Mouse (Mus musculus): ENCODE results near the gene Tpbg. TPM values are rescaled to one million over a fixed set of nuclear protein-coding genes. Genes with fewer than 3 reads are reported as not detected.

Gene Tpbg
- polyA plus RNA-seq, 1 experiment from 2014 or later = 13.8 TPM

DNA sequence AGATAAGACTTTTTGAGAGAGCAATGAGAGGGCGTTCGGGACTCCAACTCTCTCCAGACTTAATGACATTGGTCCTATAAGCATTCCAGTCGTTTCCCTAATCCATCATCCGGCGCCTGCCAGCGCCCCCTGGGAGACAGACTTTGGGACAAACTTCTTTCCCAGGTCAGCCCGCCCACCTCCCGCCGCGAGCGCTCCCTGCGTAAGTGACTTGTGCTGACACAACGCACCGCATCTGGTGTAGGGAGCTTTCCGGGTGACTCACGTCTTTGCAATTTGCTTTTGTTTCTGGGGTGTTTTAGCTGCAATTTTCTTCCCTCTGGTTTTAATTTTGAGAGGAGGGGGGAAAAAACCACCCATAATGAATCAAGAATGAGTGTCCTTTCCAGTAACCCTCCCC lies 289 bp upstream of the Tpbg start:
- H3K36me3 ChIP-seq (ENCODE audit: control insufficient read depth, insufficient read depth, low read length) = no peaks in the 10 kb centered on the region; the same call in 1 of the 2 replicates
- H3K4me2 ChIP-seq (ENCODE audit: low read length) = peak overlapping the region; percentile 93
- H3K4me1 ChIP-seq (replicated peaks; ENCODE audit: control insufficient read depth, insufficient read depth, low read length) = peaks cover 10% of the 10 kb centered on the region
- ATAC-seq (replicated peaks; ENCODE audit: low FRiP score, low TSS enrichment, low read depth) = no peak
- peak overlapping the region; percentile 59 for H3K9ac ChIP-seq (ENCODE audit: low read length)
- H3K27ac ChIP-seq (ENCODE audit: low read depth) = peak overlapping the region; percentile 80
- 0 out of 2 replicates have a peak, but pooled peaks cover 3% of the 10 kb centered on the region for H3K27me3 ChIP-seq (replicated peaks; ENCODE audit: control insufficient read depth, insufficient read depth, low read length)
- peak; percentile 76 for DNase-seq (ENCODE audit: low spot score)
- H3K4me3 ChIP-seq (ENCODE audit: low read depth, low read length) = peak overlapping the region; percentile 56
- H3K9me3 ChIP-seq (ENCODE audit: control insufficient read depth, low read length) = no peaks in the 10 kb centered on the region
- WGBS = under 1% methylated on average over 16 of the region's 16 CpGs

- H3K9ac ChIP-seq (ENCODE audit: low read length) = peak overlapping the region; percentile 59
- H3K4me3 ChIP-seq (ENCODE audit: low read depth, low read length) = peak overlapping the region; percentile 56
- DNase-seq (ENCODE audit: low spot score) (peak; percentile 89), ATAC-seq (replicated peaks; ENCODE audit: low FRiP score, low TSS enrichment, low read depth) (peak; percentile 73)
- H3K36me3 ChIP-seq (ENCODE audit: control insufficient read depth, insufficient read depth, low read length) = peaks cover 9% of the 10 kb centered on the region
- H3K27ac ChIP-seq (ENCODE audit: low read depth) = peak overlapping the region; percentile 80; the same call in 1 of the 2 replicates
- WGBS = under 1% methylated on average over 58 of the region's 65 CpGs
- 0 out of 2 replicates have a peak, but pooled peaks cover 3% of the 10 kb centered on the region for H3K27me3 ChIP-seq (replicated peaks; ENCODE audit: control insufficient read depth, insufficient read depth, low read length)
- H3K4me2 ChIP-seq (ENCODE audit: low read length) = peak overlapping the region; percentile 93
- no peaks in the 10 kb centered on the region for H3K9me3 ChIP-seq (ENCODE audit: control insufficient read depth, low read length)
- H3K4me1 ChIP-seq (replicated peaks; ENCODE audit: control insufficient read depth, insufficient read depth, low read length) = peaks cover 10% of the 10 kb centered on the region
Observed at GRCm38 (mm10) chr9:85843031-85843890, 1.1 kb downstream of the Tpbg start.

DNA sequence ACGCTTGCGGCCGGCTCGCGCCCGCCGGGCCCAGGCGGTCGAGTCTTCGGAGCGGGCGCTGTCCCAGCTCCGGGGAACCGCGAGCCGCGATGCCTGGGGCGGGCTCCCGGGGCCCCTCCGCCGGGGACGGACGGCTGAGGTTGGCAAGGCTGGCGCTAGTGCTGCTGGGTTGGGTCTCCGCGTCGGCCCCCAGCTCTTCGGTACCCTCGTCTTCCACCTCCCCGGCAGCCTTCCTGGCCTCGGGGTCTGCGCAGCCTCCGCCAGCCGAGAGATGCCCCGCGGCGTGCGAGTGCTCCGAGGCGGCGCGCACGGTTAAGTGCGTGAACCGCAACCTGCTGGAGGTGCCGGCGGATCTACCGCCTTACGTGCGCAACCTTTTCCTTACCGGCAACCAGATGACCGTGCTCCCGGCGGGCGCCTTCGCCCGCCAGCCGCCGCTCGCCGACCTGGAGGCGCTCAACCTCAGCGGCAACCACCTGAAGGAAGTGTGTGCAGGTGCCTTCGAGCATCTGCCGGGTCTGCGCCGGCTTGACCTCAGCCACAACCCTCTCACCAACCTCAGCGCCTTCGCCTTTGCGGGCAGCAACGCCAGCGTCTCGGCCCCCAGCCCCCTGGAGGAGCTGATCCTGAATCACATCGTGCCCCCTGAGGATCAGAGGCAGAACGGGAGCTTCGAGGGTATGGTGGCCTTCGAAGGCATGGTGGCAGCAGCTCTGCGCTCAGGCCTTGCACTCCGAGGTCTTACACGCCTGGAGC lies 1.9 kb downstream of the Tpbg start:
- Histone ChIP-seq H3K9ac (ENCODE audit: low read length) (peak overlapping the region; percentile 59), H3K4me3 (ENCODE audit: low read depth, low read length) (peak overlapping the region; percentile 56), H3K36me3 (ENCODE audit: control insufficient read depth, insufficient read depth, low read length) (peaks cover 11% of the 10 kb centered on the region), H3K27me3 (replicated peaks; ENCODE audit: control insufficient read depth, insufficient read depth, low read length) (0 out of 2 replicates have a peak, but pooled peaks cover 3% of the 10 kb centered on the region), H3K4me1 (replicated peaks; ENCODE audit: control insufficient read depth, insufficient read depth, low read length) (peaks cover 10% of the 10 kb centered on the region), H3K27ac (ENCODE audit: low read depth) (no peak overlapping the region), H3K9me3 (ENCODE audit: control insufficient read depth, low read length) (no peaks in the 10 kb centered on the region), H3K4me2 (ENCODE audit: low read length) (peak overlapping the region; percentile 93)
- peak; percentile 79 for DNase-seq (ENCODE audit: low spot score)
- peak; percentile 44 for ATAC-seq (replicated peaks; ENCODE audit: low FRiP score, low TSS enrichment, low read depth)
- 4% methylated on average over 78 of the region's 80 CpGs for WGBS

- Histone ChIP-seq H3K36me3 (ENCODE audit: control insufficient read depth, insufficient read depth, low read length) (peaks cover 11% of the 10 kb centered on the region), H3K27ac (ENCODE audit: low read depth) (no peak overlapping the region), H3K4me1 (replicated peaks; ENCODE audit: control insufficient read depth, insufficient read depth, low read length) (peaks cover 10% of the 10 kb centered on the region), H3K27me3 (replicated peaks; ENCODE audit: control insufficient read depth, insufficient read depth, low read length) (0 out of 2 replicates have a peak, but pooled peaks cover 3% of the 10 kb centered on the region), H3K9me3 (ENCODE audit: control insufficient read depth, low read length) (no peaks in the 10 kb centered on the region), H3K4me3 (ENCODE audit: low read depth, low read length) (peak overlapping the region; percentile 56), H3K9ac (ENCODE audit: low read length) (no peak overlapping the region), H3K4me2 (ENCODE audit: low read length) (peak overlapping the region; percentile 93)
- WGBS = 76% methylated on average over 9 of the region's 9 CpGs
- DNase-seq (ENCODE audit: low spot score) = no peak
- no peak for ATAC-seq (replicated peaks; ENCODE audit: low FRiP score, low TSS enrichment, low read depth)
Observed at GRCm38 (mm10) chr9:85844647-85844983, 2.4 kb downstream of the Tpbg start.

GRCm38 (mm10) chr9:85846186-85846585 lies 4.0 kb downstream of the Tpbg start:
- Histone ChIP-seq H3K27me3 (replicated peaks; ENCODE audit: control insufficient read depth, insufficient read depth, low read length) (0 out of 2 replicates have a peak, but pooled peaks cover 3% of the 10 kb centered on the region), H3K36me3 (ENCODE audit: control insufficient read depth, insufficient read depth, low read length) (peaks cover 11% of the 10 kb centered on the region), H3K27ac (ENCODE audit: low read depth) (no peak overlapping the region), H3K4me3 (ENCODE audit: low read depth, low read length) (no peak overlapping the region), H3K4me1 (replicated peaks; ENCODE audit: control insufficient read depth, insufficient read depth, low read length) (peaks cover 10% of the 10 kb centered on the region), H3K9ac (ENCODE audit: low read length) (no peak overlapping the region), H3K9me3 (ENCODE audit: control insufficient read depth, low read length) (no peaks in the 10 kb centered on the region), H3K4me2 (ENCODE audit: low read length) (no peak overlapping the region)
- WGBS = 63% methylated on average over 2 of the region's 2 CpGs
- ATAC-seq (replicated peaks; ENCODE audit: low FRiP score, low TSS enrichment, low read depth) (no peak), DNase-seq (ENCODE audit: low spot score) (no peak)

- H3K9me3 ChIP-seq (ENCODE audit: control insufficient read depth, low read length) = no peaks in the 10 kb centered on the region
- no peak overlapping the region for H3K4me3 ChIP-seq (ENCODE audit: low read depth, low read length)
- no peak for DNase-seq (ENCODE audit: low spot score)
- no peaks in the 10 kb centered on the region for H3K4me1 ChIP-seq (replicated peaks; ENCODE audit: control insufficient read depth, insufficient read depth, low read length)
- no peak overlapping the region for H3K27ac ChIP-seq (ENCODE audit: low read depth)
- no peaks in the 10 kb centered on the region for H3K27me3 ChIP-seq (replicated peaks; ENCODE audit: control insufficient read depth, insufficient read depth, low read length)
- WGBS = 87% methylated on average over 4 of the region's 4 CpGs
- H3K9ac ChIP-seq (ENCODE audit: low read length) = no peak overlapping the region
- no peak for ATAC-seq (replicated peaks; ENCODE audit: low FRiP score, low TSS enrichment, low read depth)
- H3K4me2 ChIP-seq (ENCODE audit: low read length) = no peak overlapping the region
- no peaks in the 10 kb centered on the region for H3K36me3 ChIP-seq (ENCODE audit: control insufficient read depth, insufficient read depth, low read length)
Observed at GRCm38 (mm10) chr9:85854780-85855179, 12.6 kb downstream of the Tpbg start.

DNA sequence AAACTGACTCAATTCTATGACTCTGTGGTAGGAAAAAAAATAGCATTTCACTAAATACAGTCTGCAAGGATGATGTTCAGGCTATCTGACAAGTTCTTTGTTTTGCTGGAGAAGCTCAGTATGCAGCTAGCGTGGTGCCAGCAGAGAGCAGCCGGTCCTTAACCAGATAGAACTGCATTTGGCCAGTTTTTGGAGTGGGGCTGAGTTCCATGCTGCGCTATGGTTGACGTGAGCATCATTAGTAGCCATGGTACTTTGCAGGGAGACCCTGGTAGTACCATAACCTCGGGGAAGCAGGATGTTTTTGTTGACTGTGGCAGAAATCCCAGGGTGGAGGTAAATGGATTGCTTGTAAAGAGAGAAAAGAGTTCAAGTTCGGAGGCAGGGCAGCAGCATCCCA lies 14.3 kb downstream of the Tpbg start:
- ATAC-seq (replicated peaks; ENCODE audit: low FRiP score, low TSS enrichment, low read depth) = no peak
- Histone ChIP-seq H3K4me1 (replicated peaks; ENCODE audit: control insufficient read depth, insufficient read depth, low read length) (peaks cover 4% of the 10 kb centered on the region; the same call in 1 of the 2 replicates), H3K4me2 (ENCODE audit: low read length) (no peak overlapping the region), H3K9ac (ENCODE audit: low read length) (no peak overlapping the region), H3K27me3 (replicated peaks; ENCODE audit: control insufficient read depth, insufficient read depth, low read length) (no peaks in the 10 kb centered on the region), H3K27ac (ENCODE audit: low read depth) (no peak overlapping the region), H3K4me3 (ENCODE audit: low read depth, low read length) (no peak overlapping the region), H3K36me3 (ENCODE audit: control insufficient read depth, insufficient read depth, low read length) (no peaks in the 10 kb centered on the region), H3K9me3 (ENCODE audit: control insufficient read depth, low read length) (no peaks in the 10 kb centered on the region)
- 66% methylated on average over 6 of the region's 6 CpGs for WGBS
- no peak for DNase-seq (ENCODE audit: low spot score)

- Histone ChIP-seq H3K9ac (ENCODE audit: low read length) (no peak overlapping the region), H3K27ac (ENCODE audit: low read depth) (no peak overlapping the region), H3K4me2 (ENCODE audit: low read length) (no peak overlapping the region), H3K36me3 (ENCODE audit: control insufficient read depth, insufficient read depth, low read length) (no peaks in the 10 kb centered on the region), H3K4me3 (ENCODE audit: low read depth, low read length) (no peak overlapping the region), H3K27me3 (replicated peaks; ENCODE audit: control insufficient read depth, insufficient read depth, low read length) (no peaks in the 10 kb centered on the region), H3K9me3 (ENCODE audit: control insufficient read depth, low read length) (no peaks in the 10 kb centered on the region), H3K4me1 (replicated peaks; ENCODE audit: control insufficient read depth, insufficient read depth, low read length) (peaks cover 6% of the 10 kb centered on the region; the same call in 1 of the 2 replicates)
- 47% methylated on average over 4 of the region's 4 CpGs for WGBS
- DNase-seq (ENCODE audit: low spot score) (no peak), ATAC-seq (replicated peaks; ENCODE audit: low FRiP score, low TSS enrichment, low read depth) (no peak)
Observed at GRCm38 (mm10) chr9:85861065-85861464, 18.9 kb downstream of the Tpbg start.

All from intestine, embryonic 14.5 days (tissue).